Mouse (Mus musculus) left cerebral cortex, postnatal 36 days (tissue): ENCODE measurements around the gene Erlec1. TPM values are rescaled to one million over a fixed set of nuclear protein-coding genes. Genes with fewer than 3 reads are reported as not detected.

Experiments used
- DNase-seq, 2 experiments: peaks; one replicate each; pipeline ENCODE4 v3.0.0; 2021 to 2022; ENCODE audit warnings: low spot score in 2 of 2, mixed read lengths in 1 of 2
- intact Hi-C: fragments of 180-260 bp; cut with DNase I; formaldehyde crosslinking; loops from one replicate; pipeline ENCODE4 v1.15.1; 2025
- total RNA-seq, 2 experiments: library from RNA; stranded (reverse); gene quantifications; 2 replicates each; pipeline ENCODE4 v1.2.3; 2021

Gene Erlec1
- total RNA-seq, 2 experiments from 2014 or later: 62.5 to 62.6 TPM

- intact Hi-C loops: loop anchor here (5.0 kb wide), 1 partner anchor 208 kb away; no protein-coding TSS in a partner anchor
- peak; percentile 77 to 80 for DNase-seq
Measured at GRCm38 (mm10) chr11:30885171-30885871, 68.8 kb downstream of the Erlec1 start, which contains the start of the genes Gpr75 and Asb3. Gpr75 (plus strand) TSS chr11:30885358. Asb3 (plus strand) TSS chr11:30885416.

Other genes with a start within 250 kb of the Erlec1 start
- 10 to 100 TPM; 41.7 to 50.0 TPM for gene Psme4, start 182.6 kb downstream of the Erlec1 start, total RNA-seq
- 10 to 100 TPM; 10.1 to 11.2 TPM for gene Gpr75, start 69.0 kb downstream of the Erlec1 start, total RNA-seq
- gene Asb3, start 68.9 kb downstream of the Erlec1 start, total RNA-seq: 10 to 100 TPM; 16.6 to 18.1 TPM
- gene Chac2, start 32.0 kb upstream of the Erlec1 start, total RNA-seq: 10 to 100 TPM; 13.0 to 15.3 TPM
- gene Gm17332, start 228.1 kb upstream of the Erlec1 start, total RNA-seq: not detected